Mouse (Mus musculus) B cell, adult 67 days (primary cell): ENCODE results near the gene Rpf2. TPM values are rescaled to one million over a fixed set of nuclear protein-coding genes. Genes with fewer than 3 reads are reported as not detected.

ENCODE experiments used
- total RNA-seq, 2 experiments: library from RNA; stranded (reverse); gene quantifications; 4 replicates each; pipeline ENCODE4 v1.2.4; 2023

Rpf2 gene
- total RNA-seq: 10 to 100 TPM; 19.1 to 20.7 TPM

DNA sequence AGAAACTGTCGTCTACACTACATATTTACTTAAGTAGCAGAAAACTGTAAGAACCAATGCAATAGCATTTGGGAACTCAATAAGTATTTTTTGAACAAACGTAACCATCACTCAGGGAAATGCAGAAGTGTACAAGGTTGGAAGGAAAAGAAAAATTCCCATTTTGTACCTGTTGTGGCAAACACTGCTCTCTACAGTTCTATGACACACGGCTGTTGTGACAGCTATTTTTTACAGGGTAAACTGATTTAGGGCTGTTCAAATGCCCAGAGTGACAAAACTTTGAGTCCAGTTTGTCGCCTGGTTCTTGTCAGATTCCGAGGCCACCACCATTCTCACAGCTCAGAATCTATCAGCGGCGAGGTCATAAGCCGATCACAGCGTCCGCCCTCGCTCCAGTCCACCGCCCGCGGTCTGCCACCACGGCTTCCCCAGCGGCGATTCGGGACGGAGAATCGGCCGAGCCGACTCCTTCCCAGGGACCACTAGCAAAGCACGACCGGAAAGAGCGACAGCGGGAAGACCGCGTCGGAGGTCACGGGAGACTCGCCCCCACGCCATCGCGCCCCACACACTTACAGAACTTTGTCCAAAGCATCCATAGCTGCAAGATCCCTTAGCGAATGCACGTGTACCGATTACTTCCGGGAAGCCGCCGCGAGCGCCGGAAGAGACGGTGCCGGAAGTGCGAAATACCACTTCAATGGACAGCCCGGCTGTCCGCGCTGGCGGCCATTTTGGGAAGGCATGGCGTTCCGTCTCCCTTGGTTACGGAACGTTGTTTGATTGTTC is at the start of gene Rpf2:
Rpf2 (minus strand) TSS at position 663 of the 792 bp plus-strand sequence.

GRCm38 (mm10) chr10:40257414-40258255 is 10.8 kb upstream of the Rpf2 start, which contains the start of gene Gtf3c6:
Gene Gtf3c6, minus strand, starts transcription at chr10:40258108.

Other genes with a start within 250 kb of the Rpf2 start
- gene Mfsd4b1, start 221.8 kb downstream of the Rpf2 start, total RNA-seq: not detected
- gene Slc16a10, start 104.8 kb downstream of the Rpf2 start, total RNA-seq: 10 to 100 TPM in 1 of 2 experiments, 1 to 10 TPM in 1; 10.0 to 11.7 TPM
- gene Gtf3c6, start 11.1 kb upstream of the Rpf2 start, total RNA-seq: 10 to 100 TPM; 28.5 to 28.6 TPM
- 10 to 100 TPM; 28.3 to 37.1 TPM for gene Amd1, start 55.1 kb upstream of the Rpf2 start, total RNA-seq
- gene Cdk19, start 92.5 kb upstream of the Rpf2 start, total RNA-seq: 10 to 100 TPM; 54.1 to 54.4 TPM